Mouse (Mus musculus) cortical plate, adult 2 months (tissue): Measurements from ENCODE around the gene Krt24.

Experiments used
- CTCF ChIP-seq: fragments of 200-500 bp; IDR thresholded peaks from 2 replicates; pipeline ENCODE4 v1.5.1; 2011; ENCODE audit warnings: mild to moderate bottlenecking, control low read depth, low read length; ENCODE audit not compliant: insufficient read depth; ENCODE audit errors: extremely low read depth
- POLR2A ChIP-seq: fragments of 200-500 bp; IDR thresholded peaks from 2 replicates; pipeline ENCODE4 v1.6.1; 2011; ENCODE audit warnings: mild to moderate bottlenecking, low read length, control low read depth; ENCODE audit not compliant: insufficient read depth; ENCODE audit errors: extremely low read depth

GRCm38 (mm10) chr11:99314594-99314993, 29.5 kb upstream of the Krt24 start:
- TF ChIP-seq CTCF (no peak), POLR2A (no peak)
